9 mouse cellular contexts compared by ENCODE assay signal in genomic region chr9:32516691-32517090, GRCm38 (mm10). TPM values are rescaled to one million over a fixed set of nuclear protein-coding genes. Genes with fewer than 3 reads are reported as not detected.
DNase-seq lines count a peak whose midpoint lies in the region; ATAC-seq and TF ChIP-seq lines count a peak whose summit lies in the region.
"Had no signal": no experiment of that assay in that cellular context is flagged by ENCODE, and none has a peak within 500 bp of the region (broad histone marks: within the 10 kb centered on the region; RNA-seq: fewer than 3 reads in every experiment).

No protein-coding gene starts in this region.

- H3K9ac ChIP-seq in limb, embryonic 12.5 days (replicated peaks): no peak overlapping the region
- no peak overlapping the region for H3K9ac ChIP-seq in heart, postnatal 0 days (replicated peaks; ENCODE audit: low read depth, low read length)

- no peak for TF ChIP-seq CTCF in bone marrow macrophage, adult 2 months (IDR thresholded peaks at IDR 0.05; ENCODE audit: low read depth, low read length)
- TF ChIP-seq CTCF in heart, postnatal 0 days (IDR thresholded peaks at IDR 0.05; ENCODE audit: low read depth): no peak

- whole genome bisulfite sequencing in limb, embryonic 12.5 days: 78% methylated on average over 9 of the region's 9 CpGs
- WGBS in limb, embryonic 10.5 days: 88% methylated on average over 9 of the region's 9 CpGs
- WGBS in heart, postnatal 0 days: 60% methylated on average over 9 of the region's 9 CpGs
- WGBS in forebrain, embryonic 10.5 days: 78% methylated on average over 9 of the region's 9 CpGs

- H3K27me3 ChIP-seq in limb, embryonic 12.5 days: no peaks in the 10 kb centered on the region
- H3K27me3 ChIP-seq in limb, embryonic 10.5 days (ENCODE audit: low read depth, poor library complexity, severe bottlenecking): no peaks in the 10 kb centered on the region
- no peaks in the 10 kb centered on the region for H3K27me3 ChIP-seq in heart, postnatal 0 days (ENCODE audit: control insufficient read depth, insufficient read depth, low read length)
- H3K27me3 ChIP-seq in forebrain, embryonic 10.5 days (ENCODE audit: poor library complexity, severe bottlenecking): no peaks in the 10 kb centered on the region

- DNase-seq in limb, embryonic 10.5 days (ENCODE audit: low spot score): no peak
- no peak for DNase-seq in heart, postnatal 0 days (ENCODE audit: low spot score)
- no peak for DNase-seq in forebrain, embryonic 10.5 days (ENCODE audit: extremely low spot score, low spot score)
- DNase-seq in urinary bladder, adult 18-20 months (ENCODE audit: low spot score in 2 of 2): no peak

- no peak for TF ChIP-seq EP300 in heart, postnatal 0 days (IDR thresholded peaks at IDR 0.05; ENCODE audit: low read depth)

- peak overlapping the region; percentile 26 for H3K27ac ChIP-seq in limb, embryonic 12.5 days
- no peak overlapping the region for H3K27ac ChIP-seq in limb, embryonic 10.5 days
- H3K27ac ChIP-seq in bone marrow macrophage, adult 2 months (ENCODE audit: insufficient read depth, low read depth, low read length): peak overlapping the region; percentile 98
- peak overlapping the region; percentile 81 for H3K27ac ChIP-seq in heart, postnatal 0 days (ENCODE audit: low read depth)
- H3K27ac ChIP-seq in forebrain, embryonic 10.5 days: no peak overlapping the region
- H3K27ac ChIP-seq: kidney, postnatal 0 days had no signal

- ATAC-seq in limb, embryonic 12.5 days (ENCODE audit: insufficient number of reproducible peaks, insufficient read depth, low FRiP score, low TSS enrichment, low read depth): no peak
- ATAC-seq in heart, postnatal 0 days (ENCODE audit: insufficient read depth, low read depth): peak; percentile 22; the same call in 1 of the 2 replicates
- ATAC-seq in monocyte, adult 5-6 weeks (replicated peaks; ENCODE audit: insufficient number of reproducible peaks, low FRiP score, low TSS enrichment, poor library complexity, severe bottlenecking): peak; percentile 69

- TF ChIP-seq POLR2A in bone marrow macrophage, adult 2 months (IDR thresholded peaks at IDR 0.05; ENCODE audit: borderline replicate concordance, low read depth, low read length): no peak

- H3K4me2 ChIP-seq in limb, embryonic 12.5 days: no peak overlapping the region
- H3K4me2 ChIP-seq in heart, postnatal 0 days (ENCODE audit: low read depth, low read length): peak overlapping the region; percentile 37; the same call in 1 of the 2 replicates

- H3K9me3 ChIP-seq in limb, embryonic 12.5 days: no peaks in the 10 kb centered on the region
- no peaks in the 10 kb centered on the region for H3K9me3 ChIP-seq in limb, embryonic 10.5 days (replicated peaks)
- H3K9me3 ChIP-seq in heart, postnatal 0 days (replicated peaks; ENCODE audit: control insufficient read depth, low read length): no peaks in the 10 kb centered on the region
- H3K9me3 ChIP-seq in forebrain, embryonic 10.5 days: no peaks in the 10 kb centered on the region

- peaks cover 24% of the 10 kb centered on the region for H3K36me3 ChIP-seq in limb, embryonic 12.5 days
- H3K36me3 ChIP-seq in limb, embryonic 10.5 days: peaks cover 52% of the 10 kb centered on the region
- no peaks in the 10 kb centered on the region for H3K36me3 ChIP-seq in heart, postnatal 0 days (replicated peaks; ENCODE audit: control insufficient read depth, insufficient read depth, low read length)
- no peaks in the 10 kb centered on the region for H3K36me3 ChIP-seq in forebrain, embryonic 10.5 days (replicated peaks)

- peaks cover 77% of the 10 kb centered on the region for H3K4me1 ChIP-seq in limb, embryonic 12.5 days (replicated peaks)
- peaks cover 84% of the 10 kb centered on the region for H3K4me1 ChIP-seq in limb, embryonic 10.5 days
- H3K4me1 ChIP-seq in bone marrow macrophage, adult 2 months (ENCODE audit: control insufficient read depth, insufficient read depth, low read length): peaks cover 79% of the 10 kb centered on the region
- peaks cover 26% of the 10 kb centered on the region for H3K4me1 ChIP-seq in heart, postnatal 0 days (ENCODE audit: control insufficient read depth, insufficient read depth)
- peaks cover 50% of the 10 kb centered on the region for H3K4me1 ChIP-seq in forebrain, embryonic 10.5 days

- H3K4me3 ChIP-seq in limb, embryonic 12.5 days (replicated peaks): no peak overlapping the region
- no peak overlapping the region for H3K4me3 ChIP-seq in limb, embryonic 10.5 days
- H3K4me3 ChIP-seq in bone marrow macrophage, adult 2 months (ENCODE audit: insufficient read depth, low read length): peak overlapping the region; percentile 45
- H3K4me3 ChIP-seq in heart, postnatal 0 days (ENCODE audit: low read depth, low read length): no peak overlapping the region
- H3K4me3 ChIP-seq in forebrain, embryonic 10.5 days: no peak overlapping the region
- H3K4me3 ChIP-seq: myocyte had no signal

RNA-seq across cellular contexts. Expression of gene Fli1, which starts 26.0 kb away (rescaled TPM):
- 55.6 and 55.9 TPM in 2 replicates for polyA plus RNA-seq in limb, embryonic 12.5 days (2016; fragmentation: Nextera tagmentation; extraction: Ambion mirVana)
- 50.6 and 71.2 TPM in 2 replicates for polyA plus RNA-seq in limb, embryonic 10.5 days (2016; fragmentation: Nextera tagmentation; extraction: Ambion mirVana)
- 124 and 127 TPM in 2 replicates for polyA plus RNA-seq in bone marrow macrophage, adult 2 months (2012; ENCODE audit: insufficient read depth, insufficient read length, missing spikeins)
- 25.9 and 29.5 TPM in 2 replicates for total RNA-seq in heart, postnatal 0 days (2014; rRNA removed; ENCODE audit: low replicate concordance)
- 19.0 and 19.2 TPM in 2 replicates for polyA plus RNA-seq in heart, postnatal 0 days (2015; fragmentation: Nextera tagmentation; extraction: Ambion mirVana)
- 94.4 to 137 TPM (median 98.0 TPM) in 3 replicates for total RNA-seq in monocyte, adult 5-6 weeks (2017)
- 22.5 and 24.5 TPM in 2 replicates for polyA plus RNA-seq in forebrain, embryonic 10.5 days (2016; fragmentation: Nextera tagmentation; extraction: Ambion mirVana)
- polyA plus RNA-seq: myocyte had no signal

Comparison
In these comparisons a context has a peak if more than half of its experiments do, and no peak if none do; other contexts are left out.
1. H3K27ac ChIP-seq: peak in limb, embryonic 12.5 days (single experiment), bone marrow macrophage, adult 2 months (single experiment) and heart, postnatal 0 days (single experiment); none in limb, embryonic 10.5 days (single experiment) and forebrain, embryonic 10.5 days (single experiment).